Mouse (Mus musculus) thymus, postnatal 4 days (tissue): ENCODE measurements around the gene Ppp2r5c.

Source experiments
- DNase-seq: peaks from one replicate; pipeline ENCODE4 v3.0.0; 2021

Ppp2r5c gene

GRCm38 (mm10) chr12:110492436-110492835 lies 45.5 kb downstream of the Ppp2r5c start:
- peak; percentile 75 for DNase-seq

GRCm38 (mm10) chr12:110493597-110494369 lies 46.9 kb downstream of the Ppp2r5c start:
- peak; percentile 47 for DNase-seq

- peak; percentile 26 for DNase-seq
Observed at GRCm38 (mm10) chr12:110494846-110495245, 47.9 kb downstream of the Ppp2r5c start.

- no peak for DNase-seq
Observed at GRCm38 (mm10) chr12:110495260-110495659, 48.3 kb downstream of the Ppp2r5c start.

GRCm38 (mm10) chr12:110496016-110496415 lies 49.1 kb downstream of the Ppp2r5c start:
- DNase-seq, result no peak

- peak; percentile 9 for DNase-seq
Observed at GRCm38 (mm10) chr12:110497013-110497412, 50.1 kb downstream of the Ppp2r5c start.

GRCm38 (mm10) chr12:110497485-110497884 lies 50.6 kb downstream of the Ppp2r5c start:
- peak; percentile 35 for DNase-seq

- peak; percentile 38 for DNase-seq
Observed at GRCm38 (mm10) chr12:110498283-110499224, 51.6 kb downstream of the Ppp2r5c start.

- peak; percentile 42 for DNase-seq
Observed at GRCm38 (mm10) chr12:110499225-110499992, 52.5 kb downstream of the Ppp2r5c start.

- peak; percentile 29 for DNase-seq
Observed at GRCm38 (mm10) chr12:110500095-110500494, 53.2 kb downstream of the Ppp2r5c start.

GRCm38 (mm10) chr12:110503406-110504144 lies 56.7 kb downstream of the Ppp2r5c start:
- DNase-seq, result peak; percentile 41

GRCm38 (mm10) chr12:110504145-110504490 lies 57.2 kb downstream of the Ppp2r5c start:
- DNase-seq, result peak; percentile 24

- no peak for DNase-seq
Observed at GRCm38 (mm10) chr12:110504793-110505192, 57.9 kb downstream of the Ppp2r5c start.

- DNase-seq, result no peak
Observed at GRCm38 (mm10) chr12:110506046-110506445, 59.1 kb downstream of the Ppp2r5c start.

- DNase-seq, result no peak
Observed at GRCm38 (mm10) chr12:110507714-110508297, 60.9 kb downstream of the Ppp2r5c start.

GRCm38 (mm10) chr12:110508680-110509079 lies 61.8 kb downstream of the Ppp2r5c start:
- no peak for DNase-seq

GRCm38 (mm10) chr12:110510171-110510871 lies 63.4 kb downstream of the Ppp2r5c start:
- no peak for DNase-seq

- DNase-seq, result no peak
Observed at GRCm38 (mm10) chr12:110511201-110511600, 64.3 kb downstream of the Ppp2r5c start.

GRCm38 (mm10) chr12:110511856-110512433 lies 65.0 kb downstream of the Ppp2r5c start:
- DNase-seq, result no peak

- no peak for DNase-seq
Observed at GRCm38 (mm10) chr12:110512884-110513283, 66.0 kb downstream of the Ppp2r5c start.

GRCm38 (mm10) chr12:110515676-110516075 lies 68.8 kb downstream of the Ppp2r5c start:
- no peak for DNase-seq
